Mouse (Mus musculus) cerebellum, adult 8-10 months (tissue): ENCODE results near the gene Myo9b.
"Not testable (repeated sequence)": the region's sequence is repeated elsewhere in the genome, so short reads cannot be mapped to it uniquely, and the experiment has no call there.

ENCODE experiments used
- DNase-seq: peaks from one replicate; pipeline ENCODE4 v3.0.0; 2022

Myo9b gene

GRCm38 (mm10) chr8:71272286-71273150, at the start of gene Myo9b, which contains the start of gene Haus8:
Gene Myo9b (plus strand): TSS chr8:71272714.
Gene Haus8 (minus strand): TSS chr8:71272934.
- DNase-seq = peak; percentile 92

- DNase-seq = no peak
Observed at GRCm38 (mm10) chr8:71224560-71224959, 48.0 kb upstream of the Myo9b start.

- DNase-seq = no peak
Observed at GRCm38 (mm10) chr8:71242757-71243156, 29.8 kb upstream of the Myo9b start.

GRCm38 (mm10) chr8:71248203-71248602, 24.3 kb upstream of the Myo9b start:
- no peak for DNase-seq

GRCm38 (mm10) chr8:71256545-71257232, 15.8 kb upstream of the Myo9b start:
- DNase-seq = no peak

- DNase-seq = no peak
Observed at GRCm38 (mm10) chr8:71261234-71261633, 11.3 kb upstream of the Myo9b start.

- DNase-seq = no peak
Observed at GRCm38 (mm10) chr8:71267690-71268089, 4.8 kb upstream of the Myo9b start.

GRCm38 (mm10) chr8:71268286-71268685, 4.2 kb upstream of the Myo9b start:
- DNase-seq = not testable (repeated sequence)

GRCm38 (mm10) chr8:71271630-71272029, 884 bp upstream of the Myo9b start:
- no peak for DNase-seq

- DNase-seq = no peak
Observed at GRCm38 (mm10) chr8:71273151-71273510, 617 bp downstream of the Myo9b start.

GRCm38 (mm10) chr8:71274478-71274877, 2.0 kb downstream of the Myo9b start:
- no peak for DNase-seq

- no peak for DNase-seq
Observed at GRCm38 (mm10) chr8:71276166-71276565, 3.7 kb downstream of the Myo9b start.

- DNase-seq = not testable (repeated sequence)
Observed at GRCm38 (mm10) chr8:71279409-71279808, 6.9 kb downstream of the Myo9b start.

GRCm38 (mm10) chr8:71281731-71282130, 9.2 kb downstream of the Myo9b start:
- not testable (repeated sequence) for DNase-seq

GRCm38 (mm10) chr8:71282621-71283020, 10.1 kb downstream of the Myo9b start:
- DNase-seq = no peak

- DNase-seq = not testable (repeated sequence)
Observed at GRCm38 (mm10) chr8:71286223-71286622, 13.7 kb downstream of the Myo9b start.

GRCm38 (mm10) chr8:71288441-71288949, 16.0 kb downstream of the Myo9b start:
- no peak for DNase-seq

- DNase-seq = no peak
Observed at GRCm38 (mm10) chr8:71289098-71289497, 16.6 kb downstream of the Myo9b start.

- no peak for DNase-seq
Observed at GRCm38 (mm10) chr8:71290211-71290610, 17.7 kb downstream of the Myo9b start.

GRCm38 (mm10) chr8:71290911-71291310, 18.4 kb downstream of the Myo9b start:
- no peak for DNase-seq

- no peak for DNase-seq
Observed at GRCm38 (mm10) chr8:71291351-71291750, 18.8 kb downstream of the Myo9b start.

- DNase-seq = not testable (repeated sequence)
Observed at GRCm38 (mm10) chr8:71293930-71294329, 21.4 kb downstream of the Myo9b start.

- no peak for DNase-seq
Observed at GRCm38 (mm10) chr8:71296188-71296621, 23.7 kb downstream of the Myo9b start.

- DNase-seq = no peak
Observed at GRCm38 (mm10) chr8:71296784-71297183, 24.3 kb downstream of the Myo9b start.
